Mouse (Mus musculus): ENCODE measurements around the gene Ddi1.
"Not testable (repeated sequence)": the region's sequence is repeated elsewhere in the genome, so short reads cannot be mapped to it uniquely, and the experiment has no call there.

The Ddi1 gene

DNA sequence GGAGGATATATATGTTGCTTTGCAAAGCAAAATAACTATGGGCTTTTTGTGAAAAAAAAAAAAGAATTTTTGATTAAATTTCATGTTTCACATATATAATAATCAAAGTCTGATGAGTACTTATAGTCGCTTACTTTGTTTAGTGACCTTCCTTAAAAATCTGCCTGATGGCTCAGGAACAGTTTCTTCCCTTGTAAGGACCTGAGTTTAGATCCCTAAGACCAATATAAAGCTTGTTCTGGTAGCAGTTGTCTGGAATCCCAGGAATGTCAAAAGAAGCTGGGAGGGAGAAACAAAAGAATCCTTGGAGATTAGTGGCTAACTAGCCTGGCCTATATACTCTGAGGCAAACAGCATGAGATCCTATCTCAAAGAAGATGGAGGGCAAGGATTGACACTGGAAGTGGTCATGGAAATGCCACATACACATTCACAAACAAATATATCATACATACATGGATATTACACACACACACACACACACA is at the start of gene Ddi1:
Gene Ddi1, minus strand, starts transcription at position 51 of the 485 bp plus-strand sequence.
- no peak for DNase-seq

DNA sequence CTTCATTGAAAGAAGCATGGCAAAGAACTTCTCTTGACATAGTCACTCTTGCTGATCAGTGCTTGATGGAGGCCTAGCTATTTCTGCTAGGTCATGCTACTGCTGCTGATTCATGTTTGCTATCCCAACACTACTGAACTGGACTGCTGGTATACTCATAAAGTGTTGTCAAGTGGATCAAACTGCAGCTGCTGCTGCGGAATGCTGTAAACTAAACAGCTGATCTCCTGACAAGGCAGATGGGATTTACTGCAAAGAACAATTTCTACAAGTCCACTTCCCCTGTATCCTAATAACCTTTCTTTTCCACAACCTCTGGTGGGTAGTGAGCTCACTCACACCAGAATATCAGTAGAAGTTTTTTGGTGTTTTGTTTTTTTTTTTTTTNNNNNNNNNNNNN is 47.5 kb upstream of the Ddi1 start:
- no peak for DNase-seq

DNA sequence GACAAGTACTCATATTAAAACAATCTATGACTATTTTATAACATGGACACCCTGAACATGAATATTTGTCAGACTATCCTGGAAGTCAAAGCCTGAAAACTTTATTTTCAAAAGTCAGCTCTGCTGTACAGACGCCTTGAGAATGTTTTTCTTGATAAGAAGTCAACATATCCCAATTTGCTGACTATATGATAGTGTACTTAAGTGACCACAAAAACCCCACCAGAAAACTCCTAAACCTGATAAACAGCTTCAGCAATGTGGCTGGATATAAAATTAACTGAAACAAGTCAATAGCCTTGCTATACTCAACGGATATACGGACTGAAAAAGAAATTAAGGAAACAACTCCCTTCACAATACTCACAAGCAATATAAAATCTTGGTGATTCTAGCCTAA is 36.2 kb upstream of the Ddi1 start:
- no peak for DNase-seq

DNA sequence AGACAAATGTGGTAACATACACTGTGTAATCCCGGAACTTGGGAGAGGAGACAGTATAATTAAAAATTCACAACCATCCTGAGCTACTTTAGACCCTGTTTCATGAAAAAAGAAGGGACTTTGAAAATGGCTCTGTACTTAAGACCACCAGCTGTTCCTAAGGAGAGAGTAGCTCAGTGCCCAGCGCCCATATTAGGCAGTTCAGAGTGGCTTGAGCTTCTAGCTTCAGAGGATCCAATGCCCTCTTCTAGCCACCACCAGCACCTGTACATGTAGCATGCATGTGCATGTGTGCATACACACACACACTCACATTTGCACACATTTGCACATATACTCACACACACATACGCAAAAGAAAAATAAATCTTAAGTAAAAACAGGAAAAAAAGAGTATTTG is 34.9 kb upstream of the Ddi1 start:
- DNase-seq, result no peak

DNA sequence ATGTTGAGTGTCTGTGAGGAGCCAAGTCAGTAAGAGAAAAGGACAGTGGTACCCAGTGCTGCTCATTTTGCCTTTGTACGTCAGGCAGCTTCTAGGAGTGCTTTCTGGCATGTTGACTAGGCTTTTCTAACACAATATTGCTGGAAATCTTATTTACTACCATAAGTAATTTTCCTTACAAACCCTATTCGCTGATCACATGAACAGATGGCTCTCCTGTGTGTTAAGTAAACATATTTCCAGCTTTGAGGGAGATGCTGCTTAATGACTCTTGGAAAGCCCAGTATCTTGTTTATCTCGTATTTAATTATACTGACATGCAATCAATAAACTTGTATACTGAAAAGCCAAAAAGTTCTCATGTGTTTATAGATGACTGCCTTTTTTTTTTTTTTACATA is 32.4 kb upstream of the Ddi1 start:
- no peak for DNase-seq

DNA sequence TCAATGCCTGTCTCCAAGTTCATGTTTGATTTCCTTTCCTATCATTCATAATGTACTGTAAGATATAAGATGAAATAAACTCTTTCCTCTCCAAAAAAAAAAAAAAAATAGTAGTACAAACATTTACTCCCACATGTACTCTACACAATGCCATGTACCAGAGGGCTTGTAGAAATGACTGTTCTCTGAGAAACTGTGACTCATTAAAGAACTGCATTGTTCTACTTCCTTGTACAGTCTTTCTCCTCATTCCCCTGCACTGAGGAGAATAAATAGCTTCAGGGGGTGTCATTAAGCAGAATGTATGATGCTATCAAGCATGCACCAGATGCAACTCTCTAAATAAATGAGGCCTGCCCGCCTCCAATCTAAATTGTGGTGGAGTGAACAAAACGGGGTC is 28.9 kb upstream of the Ddi1 start:
- DNase-seq, result no peak

DNA sequence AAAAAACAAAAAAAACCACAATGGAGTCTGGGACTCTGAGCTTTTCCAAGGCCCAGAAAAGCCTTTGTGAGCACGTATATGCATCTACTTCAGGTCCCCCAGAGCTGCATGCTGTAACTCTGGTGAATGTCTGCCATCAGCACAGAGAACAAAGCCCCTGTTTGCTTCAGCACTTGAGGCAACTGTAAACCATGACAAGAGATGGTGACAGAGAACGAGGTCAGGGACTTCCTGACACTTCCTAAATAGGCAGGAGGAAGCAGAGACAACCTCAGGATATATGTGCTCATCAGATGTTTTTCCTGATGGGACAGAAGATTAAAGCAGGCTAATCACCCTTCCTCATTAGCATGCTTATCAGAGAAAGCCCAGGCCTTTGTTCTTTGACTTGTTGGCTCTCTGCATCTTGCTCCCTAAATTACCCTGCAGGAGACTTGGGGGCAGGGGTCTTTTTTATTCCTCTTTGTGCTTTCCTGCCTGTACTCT is 19.6 kb upstream of the Ddi1 start:
- DNase-seq, result no peak

DNA sequence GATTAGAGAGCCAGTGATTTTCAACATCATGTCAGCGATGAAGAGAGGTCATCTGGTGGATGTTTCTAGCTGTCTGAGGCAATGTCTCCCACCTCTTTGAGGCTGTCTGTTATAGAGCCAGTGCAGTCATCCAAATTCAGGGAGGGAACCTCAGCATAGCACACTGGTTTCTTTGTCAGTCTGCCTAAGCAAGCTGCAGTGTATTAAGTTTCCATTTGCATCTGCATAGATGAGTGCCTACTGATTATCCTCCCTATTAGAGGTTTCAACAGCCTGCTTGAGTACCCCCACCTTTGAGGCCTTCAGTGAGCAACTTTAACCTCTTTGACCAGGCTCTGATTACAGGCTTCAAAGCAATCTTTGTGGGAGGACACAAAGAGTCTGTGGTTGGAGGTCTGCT is 17.1 kb upstream of the Ddi1 start:
- no peak for DNase-seq

DNA sequence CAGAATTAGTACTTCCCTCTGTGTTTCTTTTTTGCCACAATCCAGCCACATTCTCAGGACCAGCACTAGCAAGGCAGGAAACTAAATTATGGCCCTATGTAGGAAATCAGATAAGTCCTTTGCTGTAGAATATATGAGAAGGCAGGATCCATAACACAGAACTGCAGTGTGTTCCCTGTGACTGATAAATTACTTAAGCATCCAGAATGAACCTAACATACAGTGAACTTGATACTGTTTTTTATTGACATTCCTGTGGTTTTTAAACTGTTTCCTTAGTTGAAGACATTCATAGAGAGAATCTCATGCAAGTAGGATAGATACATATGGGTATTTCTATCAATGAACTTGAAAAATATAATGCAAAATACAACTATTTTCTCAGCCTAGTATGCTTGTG is 7.9 kb upstream of the Ddi1 start:
- DNase-seq, result no peak

DNA sequence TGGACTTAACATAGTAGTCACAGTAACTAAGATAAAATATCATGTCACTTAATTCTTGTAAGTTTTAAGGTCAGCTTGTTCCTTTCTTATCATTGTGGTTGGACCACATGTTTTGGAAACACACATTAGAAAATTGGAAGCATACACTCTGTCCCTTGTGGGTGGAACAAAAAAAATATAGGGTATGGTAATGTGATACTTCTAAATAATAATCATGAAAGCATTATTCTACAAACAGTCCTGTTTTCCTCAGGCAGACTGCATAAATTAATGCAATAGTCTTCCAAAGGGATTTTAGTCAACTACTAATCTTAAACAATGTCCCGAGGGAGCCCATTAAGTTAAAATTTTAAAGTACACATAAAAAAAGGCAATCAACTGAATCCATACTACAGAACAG is 6.7 kb upstream of the Ddi1 start:
- no peak for DNase-seq

DNA sequence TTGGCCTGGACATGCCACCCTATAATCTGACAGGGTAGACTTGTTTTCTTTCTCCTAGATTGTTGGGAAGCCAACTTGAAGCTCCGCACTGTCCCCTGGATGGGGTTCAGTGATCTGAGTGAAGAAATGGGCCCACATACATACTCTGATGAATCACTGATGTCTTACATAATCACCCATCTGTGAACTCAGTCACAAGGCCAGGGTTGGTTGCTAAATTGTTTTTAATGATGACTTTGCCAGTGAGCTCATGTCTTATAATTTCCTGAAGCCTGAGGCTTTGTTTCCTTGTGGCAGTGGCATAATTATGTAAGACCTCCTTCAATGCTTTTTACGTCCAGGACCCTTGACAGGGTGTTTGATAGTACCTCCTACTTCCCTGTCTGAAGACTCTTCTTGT is 4.8 kb downstream of the Ddi1 start:
- DNase-seq, result no peak

DNA sequence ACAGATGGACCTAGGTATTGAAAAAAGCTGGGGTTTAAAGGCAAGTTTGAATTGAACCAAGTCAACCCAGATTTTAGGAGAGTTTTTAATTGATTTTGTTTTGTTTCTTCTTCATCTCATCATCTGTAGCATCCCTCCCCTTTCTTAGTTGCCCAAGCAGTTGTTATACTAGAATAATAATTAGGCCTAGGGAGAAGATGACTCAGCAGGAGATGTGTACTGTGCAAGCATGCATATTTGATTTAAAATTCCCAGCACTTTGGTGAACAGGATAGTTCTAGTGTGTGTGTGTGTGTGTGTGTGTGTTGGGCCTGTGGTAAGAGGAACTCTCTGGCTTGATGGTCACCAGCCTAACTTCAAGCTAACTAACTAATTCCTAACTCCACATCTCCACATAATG is 12.6 kb downstream of the Ddi1 start:
- DNase-seq, result no peak

DNA sequence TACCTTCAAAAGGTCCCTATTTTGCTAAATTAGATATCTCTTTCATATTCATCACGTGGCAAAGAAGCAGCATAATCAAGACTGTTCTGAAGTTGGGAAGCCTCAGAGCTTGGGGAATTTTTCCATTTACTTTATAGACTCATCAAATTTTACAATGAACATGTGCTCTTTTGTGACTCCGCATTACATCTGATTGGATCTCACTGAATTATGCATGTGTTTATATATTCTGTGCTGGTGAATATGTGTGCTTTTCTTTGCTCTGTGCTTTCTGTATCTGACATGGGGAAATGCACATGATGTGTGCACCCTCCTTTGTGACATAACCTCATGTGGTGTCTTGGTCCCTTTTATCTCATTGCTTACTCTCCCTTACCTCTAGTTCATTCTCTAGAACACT is 17.7 kb downstream of the Ddi1 start:
- DNase-seq, result no peak

DNA sequence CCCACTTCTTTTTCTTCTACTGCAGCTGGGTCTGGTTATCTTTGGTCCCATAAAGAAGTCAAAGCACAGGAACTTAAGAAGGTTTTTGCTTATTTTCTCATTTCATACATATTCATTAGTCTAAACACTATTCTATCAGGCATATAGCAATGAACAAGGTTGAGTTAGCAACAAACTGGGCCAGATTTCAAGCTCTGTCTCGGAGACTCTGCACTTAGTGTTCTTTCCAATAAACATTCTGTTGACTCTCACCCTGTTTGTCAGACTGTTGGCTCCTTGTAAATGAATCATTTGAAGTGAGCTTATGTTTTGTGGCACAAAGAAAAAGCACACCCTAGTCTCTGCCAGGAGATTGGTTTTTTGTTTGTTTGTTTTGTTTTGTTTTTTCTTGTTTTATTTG is 19.3 kb downstream of the Ddi1 start:
- peak in 1 of 2 experiments; percentile 2 for DNase-seq

DNA sequence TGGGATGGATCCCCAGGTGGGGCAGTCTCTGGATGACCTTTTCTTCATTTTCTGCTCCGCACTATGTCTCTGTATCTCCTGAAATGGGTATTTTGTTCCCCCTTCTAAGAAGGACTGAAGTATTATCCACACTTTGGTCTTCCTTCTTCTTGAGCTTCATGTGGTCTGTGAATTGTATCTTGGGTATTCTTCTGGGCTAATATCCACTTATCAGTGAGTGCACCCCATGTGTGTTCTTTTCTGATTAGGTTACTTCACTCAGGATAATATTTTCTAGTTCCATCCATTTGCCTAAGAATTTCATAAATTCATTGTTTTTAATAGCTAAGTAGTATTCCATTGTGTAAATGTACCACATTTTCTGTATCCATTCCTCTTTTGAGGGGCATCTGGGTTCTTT is 33.7 kb downstream of the Ddi1 start:
- not testable (repeated sequence) for DNase-seq

DNA sequence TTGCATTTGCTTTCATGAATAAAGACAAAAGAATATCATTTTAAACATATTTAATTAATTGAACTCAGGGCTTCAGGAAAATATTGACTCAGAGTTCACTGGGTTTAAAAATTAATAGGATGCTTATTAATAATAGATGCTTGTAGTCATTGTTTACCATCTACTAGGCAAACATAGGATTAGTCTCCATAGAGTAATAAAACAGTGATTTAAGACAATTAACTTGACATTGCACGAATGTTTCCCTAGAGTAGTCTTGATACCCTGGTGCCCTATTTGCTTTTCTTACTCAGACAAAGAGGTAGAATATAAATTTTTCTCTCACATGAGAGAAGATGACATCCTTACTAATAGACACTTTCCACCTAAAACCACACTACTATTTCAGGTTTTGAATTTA is 52.1 kb downstream of the Ddi1 start:
- DNase-seq, result no peak

DNA sequence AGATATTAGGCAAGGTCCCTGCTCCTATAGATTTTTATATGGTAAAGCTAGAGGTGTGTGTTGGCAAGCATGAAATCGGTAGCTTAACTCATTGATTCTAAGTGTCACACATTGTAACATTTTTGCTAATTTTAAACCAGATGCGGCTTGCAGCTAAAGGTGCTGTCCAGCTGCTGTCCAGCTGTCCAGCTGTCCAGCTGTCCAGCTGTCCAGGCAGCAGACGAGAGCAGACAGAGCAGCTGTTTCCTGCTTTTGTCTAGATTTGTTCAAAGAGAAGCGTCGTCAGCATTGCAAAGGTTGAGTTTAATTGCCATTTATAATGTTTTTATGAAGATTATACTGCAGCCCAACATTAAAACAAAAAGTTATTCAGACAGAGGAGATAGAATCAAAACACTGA is 56.8 kb downstream of the Ddi1 start:
- no peak for DNase-seq

Data from cerebellum, postnatal 14 days (tissue).